Mouse (Mus musculus): ENCODE results near the gene Hrc.

DNA sequence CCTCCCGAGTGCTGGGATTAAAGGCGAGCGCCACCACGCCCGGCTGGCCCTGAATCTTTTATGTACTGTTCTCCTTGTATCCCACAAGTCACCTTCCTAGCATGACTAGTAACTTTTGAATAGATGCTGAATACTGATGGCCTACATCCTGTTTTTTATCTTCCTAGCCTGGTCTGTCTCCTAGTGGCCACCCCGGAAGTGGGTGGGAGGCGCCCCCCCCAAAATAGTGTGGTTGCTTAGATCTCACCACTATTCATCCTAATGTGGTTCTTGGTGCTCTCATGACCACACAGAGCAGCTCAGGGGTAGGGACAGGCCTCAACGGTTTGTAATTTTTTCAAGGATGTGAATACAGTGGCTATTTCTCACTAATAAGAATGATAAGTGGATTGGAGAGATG, 39.5 kb downstream of the Hrc start:
- TF ChIP-seq POLR2A (IDR thresholded peaks at IDR 0.05; ENCODE audit: control insufficient read depth, extremely low read depth, insufficient read depth, low read length, poor library complexity) (no peak), CTCF (IDR thresholded peaks at IDR 0.05; ENCODE audit: borderline replicate concordance, control insufficient read depth, extremely low read depth, insufficient read depth, low read length, poor library complexity) (no peak)

Data from thymus, adult 2 months (tissue).